Mouse (Mus musculus): ENCODE measurements around the gene Nebl.
A peak's percentile ranks its signal among the peaks of the same experiment; 100 is the strongest.

Nebl gene

DNA sequence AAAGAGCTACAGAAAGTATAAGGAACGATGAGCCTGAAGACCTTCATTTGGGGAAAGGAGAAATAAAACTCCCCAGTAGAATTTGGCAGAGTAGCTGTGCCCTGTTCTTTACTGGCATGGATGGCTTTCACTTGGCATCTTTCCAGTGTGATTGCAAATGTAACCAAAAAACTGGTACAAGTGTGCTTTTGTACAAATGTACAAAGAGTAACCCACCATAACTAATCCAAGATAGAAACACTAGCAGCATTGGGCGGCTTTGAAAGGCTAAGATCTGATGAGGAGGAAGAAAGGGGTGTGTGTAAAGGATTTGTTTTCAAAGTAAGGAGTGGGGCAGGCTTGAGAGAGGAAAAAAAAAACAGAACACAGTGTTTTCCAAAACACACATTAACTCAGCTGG is 21.2 kb downstream of the Nebl start:
- no peak for DNase-seq (ENCODE audit: low spot score in 2 of 2)

DNA sequence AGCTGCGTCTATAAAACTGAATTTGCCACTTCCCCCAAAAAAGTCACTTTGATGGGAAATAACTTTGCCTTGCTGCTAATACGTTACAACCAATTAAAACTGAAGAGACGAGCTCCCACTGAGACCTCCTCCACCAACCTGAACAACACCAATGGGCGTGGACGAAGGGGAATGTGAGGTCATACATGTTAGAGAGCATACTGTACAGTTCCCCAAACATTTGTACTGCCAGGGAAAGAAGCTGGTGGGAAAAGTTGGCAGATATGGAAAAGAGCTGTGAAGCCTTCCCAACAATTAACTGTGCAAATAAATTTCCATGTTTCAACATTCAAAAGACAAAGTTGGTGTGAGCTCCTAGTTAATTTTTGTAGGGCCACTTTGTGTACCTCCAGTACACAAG is 25.3 kb downstream of the Nebl start:
- no peak for DNase-seq (ENCODE audit: low spot score in 2 of 2)

- DNase-seq (ENCODE audit: low spot score in 2 of 2) = no peak
Observed at GRCm38 (mm10) chr2:17705426-17705825, 25.8 kb downstream of the Nebl start.

- no peak for DNase-seq (ENCODE audit: low spot score in 2 of 2)
Observed at GRCm38 (mm10) chr2:17703170-17703512, 28.1 kb downstream of the Nebl start.

DNA sequence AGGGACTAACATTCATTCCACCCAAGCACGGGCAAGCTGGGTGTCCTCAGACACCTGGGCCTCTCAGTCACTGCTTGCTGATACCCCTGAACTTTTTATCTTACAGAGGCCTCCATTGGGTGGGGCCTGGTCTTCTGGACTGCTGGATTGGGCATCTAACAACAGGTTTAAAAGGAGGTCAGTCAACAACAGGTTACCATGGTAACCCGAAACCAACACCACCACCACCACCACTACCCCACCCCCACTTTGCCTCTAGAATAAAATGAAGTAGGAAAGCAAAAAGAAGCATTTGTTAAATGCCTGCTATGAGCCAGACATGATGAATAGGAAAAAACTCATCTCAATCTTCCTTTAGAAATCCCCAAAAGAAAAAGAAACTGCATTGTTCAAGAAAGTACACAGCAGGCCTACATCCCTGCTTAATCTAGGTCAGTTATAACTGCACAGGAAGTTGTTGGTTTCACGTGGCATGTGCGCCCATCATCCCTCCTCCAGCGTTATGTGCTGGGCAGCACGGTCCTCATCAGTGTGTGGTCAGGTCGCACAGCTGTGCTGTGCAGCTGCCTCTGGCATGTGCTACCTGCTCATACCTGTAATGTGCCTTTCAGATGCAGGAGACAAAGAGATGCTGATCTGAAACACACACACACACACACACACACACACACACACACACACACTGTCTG is 28.6 kb downstream of the Nebl start:
- DNase-seq (ENCODE audit: low spot score in 2 of 2) = no peak

GRCm38 (mm10) chr2:17698161-17699087 is 32.8 kb downstream of the Nebl start:
- DNase-seq (ENCODE audit: low spot score in 2 of 2) = no peak

GRCm38 (mm10) chr2:17692926-17693325 is 38.3 kb downstream of the Nebl start:
- DNase-seq (ENCODE audit: low spot score in 2 of 2) = no peak

DNA sequence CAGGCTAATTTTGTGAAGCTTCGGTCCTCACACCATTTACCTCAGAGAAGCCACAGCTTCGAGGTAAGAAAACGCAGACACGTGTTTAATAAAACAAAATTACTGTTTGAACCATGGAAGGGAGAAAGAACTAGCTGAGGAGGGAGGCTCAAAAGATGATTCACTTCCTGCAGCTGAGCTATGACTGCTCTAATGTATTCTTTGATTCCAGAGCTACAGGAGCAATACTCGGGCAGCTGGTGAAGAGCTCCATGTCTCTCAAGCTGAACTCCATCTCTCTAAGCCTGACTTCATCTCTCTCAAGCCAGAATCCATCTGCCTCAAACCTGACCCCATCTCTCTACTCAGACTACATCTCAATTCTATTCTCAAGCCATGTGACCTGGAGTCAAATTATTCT is 41.0 kb downstream of the Nebl start:
- DNase-seq (ENCODE audit: low spot score in 2 of 2) = no peak

DNA sequence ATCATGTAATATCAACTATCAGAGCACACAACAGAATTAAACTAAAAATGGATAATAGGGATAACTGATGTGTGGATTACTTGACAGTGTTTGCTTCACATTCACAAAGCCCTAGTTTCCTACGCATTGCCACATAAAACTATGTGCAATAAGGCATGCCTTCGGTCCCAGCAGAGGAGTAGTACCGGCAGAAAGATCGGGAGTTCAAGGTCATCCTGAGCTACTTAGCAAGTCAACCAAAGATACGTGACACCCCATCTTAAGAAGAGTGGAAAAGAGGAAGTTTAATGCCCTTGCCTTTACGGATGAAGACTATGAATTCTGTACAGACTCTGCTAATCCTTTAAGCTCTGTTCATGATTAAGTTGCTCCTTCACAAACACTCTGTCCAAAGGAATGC is 44.1 kb downstream of the Nebl start:
- no peak for DNase-seq (ENCODE audit: low spot score in 2 of 2)

DNA sequence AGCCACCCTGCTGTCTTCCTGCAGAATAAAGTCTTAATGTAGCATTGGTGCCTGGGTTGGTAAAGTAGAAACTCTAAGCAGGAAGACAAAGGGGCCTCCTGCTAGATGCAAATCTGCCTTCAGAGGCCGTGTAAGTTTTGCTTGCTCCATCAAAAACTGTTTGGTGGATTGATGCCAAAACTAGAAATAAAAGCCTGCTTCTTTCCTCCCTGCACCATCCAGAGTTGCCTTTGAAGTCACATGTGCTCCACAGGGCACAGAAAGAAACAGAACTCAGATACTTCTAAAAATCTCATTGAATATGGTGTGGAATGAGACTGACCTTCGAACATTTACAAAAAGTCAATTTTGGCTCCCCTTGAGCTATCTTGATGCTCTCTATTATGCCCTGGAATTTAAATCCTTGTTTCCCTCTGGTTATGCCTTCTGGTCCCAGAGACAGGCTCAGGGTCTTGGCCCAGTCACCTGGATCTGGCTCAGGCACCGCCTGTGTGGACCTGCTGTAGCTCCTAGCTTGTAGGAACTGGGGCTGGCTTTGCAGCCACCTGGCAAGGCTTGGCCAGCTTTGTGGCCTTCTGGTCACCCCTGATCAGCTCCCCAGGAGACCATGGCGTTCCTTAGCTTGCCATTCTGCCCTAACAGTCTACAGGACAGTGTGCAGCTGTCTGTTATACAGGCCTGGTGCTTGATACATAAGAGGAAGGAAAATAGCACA is 47.8 kb downstream of the Nebl start:
- DNase-seq (ENCODE audit: low spot score in 2 of 2) = no peak

GRCm38 (mm10) chr2:17672156-17672555 is 59.1 kb downstream of the Nebl start:
- no peak for DNase-seq (ENCODE audit: low spot score in 2 of 2)

DNA sequence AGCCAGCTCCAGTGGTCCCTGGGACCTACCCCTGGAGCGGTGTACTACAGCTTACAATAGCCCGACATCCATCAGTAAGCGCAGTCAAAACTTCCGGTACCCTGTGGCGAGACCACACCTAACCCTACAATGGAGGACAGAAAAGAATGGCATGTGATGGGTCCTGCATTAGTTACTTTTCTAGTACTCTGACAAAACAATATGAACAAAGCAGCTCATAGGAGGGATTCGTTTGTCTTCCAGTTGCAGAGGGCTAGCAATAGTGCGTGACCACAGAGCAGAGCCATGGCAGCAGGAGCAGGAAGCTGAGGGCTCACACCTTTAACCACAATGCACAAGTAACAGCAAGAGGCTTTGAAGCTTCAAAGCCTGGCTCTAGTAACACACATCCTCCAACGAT is 59.7 kb downstream of the Nebl start:
- no peak for DNase-seq (ENCODE audit: low spot score in 2 of 2)

DNA sequence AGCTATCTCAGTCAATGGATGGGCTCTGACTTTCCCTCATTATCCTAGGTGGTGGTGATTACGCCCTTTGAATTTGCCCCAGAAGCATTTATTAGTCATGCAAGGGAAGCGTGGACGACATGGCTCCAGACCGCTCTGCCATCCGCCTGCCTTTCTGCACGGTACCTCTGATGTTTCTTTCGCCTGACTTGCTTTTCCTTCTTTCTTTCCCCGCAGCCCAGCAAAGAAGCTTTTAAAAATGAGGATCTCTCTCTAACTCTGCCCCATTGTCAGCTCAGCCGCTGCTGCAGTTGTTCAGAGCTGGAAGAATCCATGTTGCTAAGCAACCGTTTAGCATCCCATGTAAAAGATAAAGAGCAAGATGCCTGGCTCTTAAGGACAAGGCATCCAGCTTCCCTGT is 61.3 kb downstream of the Nebl start:
- DNase-seq (ENCODE audit: low spot score in 2 of 2) = peak in 1 of 2 experiments; percentile 19

- no peak for DNase-seq (ENCODE audit: low spot score in 2 of 2)
Observed at GRCm38 (mm10) chr2:17669000-17669399, 62.3 kb downstream of the Nebl start.

DNA sequence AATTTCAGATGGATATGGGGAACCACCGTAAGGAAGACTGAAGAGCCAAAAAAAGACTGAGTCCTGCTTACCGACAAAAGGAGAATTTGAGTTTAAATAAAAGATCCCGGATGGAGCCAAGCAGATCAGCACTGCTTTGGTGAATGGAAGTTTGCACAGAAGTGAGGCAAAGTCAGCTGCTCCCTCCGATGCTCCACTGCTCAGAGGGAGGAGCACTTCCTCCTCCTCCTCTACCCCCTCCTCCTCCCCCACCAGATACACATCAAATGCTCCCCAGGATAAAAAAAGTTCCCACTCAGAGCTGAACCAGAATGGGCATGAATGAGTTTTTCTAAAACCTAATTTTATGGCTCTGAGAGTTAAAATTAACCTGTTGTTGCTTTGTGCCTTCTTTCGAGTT is 73.1 kb downstream of the Nebl start:
- no peak for DNase-seq (ENCODE audit: low spot score in 2 of 2)

DNA sequence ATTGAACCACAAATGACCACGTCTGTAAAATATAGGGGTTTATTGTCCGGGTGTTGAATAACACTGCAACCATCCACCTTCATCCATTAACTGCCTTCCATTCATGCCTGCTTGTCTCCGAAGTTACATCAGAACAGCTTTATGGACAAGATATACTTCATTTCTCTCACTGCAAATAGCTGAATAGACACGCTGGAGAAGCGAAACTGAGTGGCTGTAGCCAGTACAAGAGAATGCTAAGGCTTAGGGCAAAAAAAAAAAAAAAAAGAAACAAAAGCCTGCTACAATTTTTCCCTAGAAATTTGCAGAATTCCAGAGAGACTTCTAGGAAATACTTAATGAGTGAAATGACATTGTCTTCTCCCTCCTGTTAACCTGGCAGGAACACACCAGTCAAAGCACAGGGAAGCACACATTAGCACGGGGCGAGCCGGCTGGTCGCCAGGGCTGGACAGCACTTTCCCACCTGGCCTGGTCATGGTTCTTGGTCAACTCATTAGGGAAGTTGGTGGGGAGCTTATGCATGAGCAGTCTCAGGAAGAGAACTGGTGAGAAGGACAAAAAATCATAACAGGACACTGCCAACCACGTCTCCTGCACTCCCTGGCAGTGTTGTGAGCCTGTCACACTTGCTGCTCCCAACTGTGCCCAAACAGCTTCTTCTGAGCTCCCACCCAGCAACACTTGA is 81.0 kb downstream of the Nebl start:
- no peak for DNase-seq (ENCODE audit: low spot score in 2 of 2)

DNA sequence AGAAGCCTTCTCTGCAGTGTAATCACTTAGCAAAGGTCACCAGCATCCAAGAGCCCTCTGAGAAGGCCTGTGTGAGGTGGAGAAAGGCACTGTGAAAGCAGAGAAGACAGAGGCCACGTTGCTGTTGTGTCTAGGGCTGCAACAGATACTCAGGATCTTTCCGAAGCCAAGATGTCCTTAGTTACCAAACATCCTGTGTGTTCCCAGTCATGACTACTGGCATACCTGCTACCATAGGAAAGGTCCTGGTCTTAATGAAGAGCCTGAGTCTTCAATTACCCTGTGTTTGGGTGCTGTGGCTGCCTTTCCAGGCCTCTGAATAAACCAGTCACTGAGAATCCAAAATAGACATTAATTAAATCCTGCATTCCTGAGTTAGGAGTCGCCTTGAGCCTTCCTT is 81.5 kb downstream of the Nebl start:
- no peak for DNase-seq (ENCODE audit: low spot score in 2 of 2)

GRCm38 (mm10) chr2:17644282-17645262 is 86.7 kb downstream of the Nebl start:
- peak; percentile 29 to 65 for DNase-seq (ENCODE audit: low spot score in 2 of 2)

DNA sequence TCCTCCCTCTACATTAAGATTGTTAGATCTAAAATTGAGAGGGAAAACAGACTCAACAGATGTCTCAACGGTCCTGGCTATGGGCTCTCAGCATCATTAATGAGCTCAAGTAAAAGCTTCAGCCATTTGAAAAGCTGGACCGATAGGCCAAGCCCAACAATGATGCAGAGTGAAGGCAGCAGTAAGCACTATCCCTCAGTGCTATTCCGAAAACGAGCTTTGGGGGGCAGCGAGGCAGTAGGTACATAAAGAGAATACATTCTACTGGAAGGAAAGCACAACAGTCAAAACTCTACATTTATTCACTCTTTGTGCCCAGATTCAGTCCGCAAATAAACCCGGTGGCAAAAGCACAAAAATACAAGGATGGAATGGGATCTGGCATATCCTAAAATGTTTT is 87.4 kb downstream of the Nebl start:
- DNase-seq (ENCODE audit: low spot score in 2 of 2) = no peak

DNA sequence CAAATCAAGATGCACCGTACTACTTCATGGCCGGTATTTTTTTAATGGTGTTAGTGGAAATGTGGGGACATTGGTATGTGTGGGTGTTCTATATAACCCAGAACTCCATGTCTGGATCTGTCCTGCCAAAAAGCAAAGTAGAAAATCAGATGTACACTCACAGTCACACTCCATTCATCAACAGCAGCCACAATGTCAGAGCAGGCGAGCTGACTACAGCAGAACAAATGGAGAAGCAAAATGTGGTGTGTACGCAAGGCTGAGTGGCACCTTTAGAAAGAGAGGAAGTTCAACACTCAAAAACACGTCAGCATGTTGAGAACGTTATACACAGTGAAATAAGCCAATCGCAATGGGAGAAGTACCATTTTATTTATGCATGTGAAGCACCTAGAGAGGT is 88.5 kb downstream of the Nebl start:
- no peak for DNase-seq (ENCODE audit: low spot score in 2 of 2)

DNA sequence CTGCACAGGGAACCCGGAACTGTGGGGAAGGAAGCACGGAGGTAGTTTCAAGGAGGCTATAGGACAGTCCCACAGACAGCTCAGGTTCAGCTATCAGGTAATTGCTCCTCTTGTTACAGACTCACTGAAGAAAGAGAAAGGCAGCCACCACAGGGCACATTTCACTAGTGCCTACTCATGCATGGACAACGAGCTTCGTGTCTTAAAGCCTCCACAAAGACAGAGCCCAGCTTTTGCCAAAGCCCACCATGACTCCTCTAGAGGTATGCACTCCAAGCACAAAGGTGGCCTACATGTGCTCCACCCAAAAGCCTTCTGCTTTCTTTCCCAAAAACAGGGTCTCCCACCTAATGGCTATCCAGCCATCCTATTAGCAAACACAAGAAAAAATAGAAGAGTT is 90.4 kb downstream of the Nebl start:
- no peak for DNase-seq (ENCODE audit: low spot score in 2 of 2)

Data from frontal cortex, postnatal 14 days (tissue).